Mouse (Mus musculus) limb, embryonic 14.5 days (tissue): Measurements from ENCODE around the gene Ripor2. TPM values are rescaled to one million over a fixed set of nuclear protein-coding genes. Genes with fewer than 3 reads are reported as not detected.

Experiments used
- ATAC-seq: fragments of 200-750 bp; cut with Nextera tagmentation; 2 replicates; pipeline ENCODE4 v1.8.0; 2017; ENCODE audit warnings: low read depth, moderate number of reproducible peaks, moderate TSS enrichment; ENCODE audit not compliant: low FRiP score
- DNase-seq: peaks from one replicate; pipeline ENCODE4 v3.0.0-alpha.2; 2015; ENCODE audit warnings: low spot score
- H3K27ac ChIP-seq: fragments of 300-500 bp; sonication (generic); replicated peaks from 2 replicates; pipeline ENCODE4 v1.5.1; 2014; ENCODE audit warnings: low read depth, mild to moderate bottlenecking, low read length, moderate library complexity, mixed read lengths
- H3K27me3 ChIP-seq: fragments of 300-500 bp; sonication (generic); 2 replicates; pipeline ENCODE4 v1.6.1; 2014; ENCODE audit warnings: low read length, mixed read lengths; ENCODE audit not compliant: control insufficient read depth, insufficient read depth
- H3K36me3 ChIP-seq: fragments of 300-500 bp; sonication (generic); 2 replicates; pipeline ENCODE4 v1.6.1; 2014; ENCODE audit warnings: mild to moderate bottlenecking, low read length, moderate library complexity, mixed read lengths; ENCODE audit not compliant: control insufficient read depth, insufficient read depth
- H3K4me1 ChIP-seq: fragments of 300-500 bp; sonication (generic); 2 replicates; pipeline ENCODE4 v1.6.1; 2014; ENCODE audit warnings: antibody characterized with exemption, low read length, mixed read lengths; ENCODE audit not compliant: control insufficient read depth, insufficient read depth
- H3K4me2 ChIP-seq: fragments of 300-500 bp; sonication (generic); replicated peaks from 2 replicates; pipeline ENCODE4 v1.6.1; 2014; ENCODE audit warnings: low read depth, mild to moderate bottlenecking, low read length, moderate library complexity; ENCODE audit not compliant: severe bottlenecking
- H3K4me3 ChIP-seq: fragments of 300-500 bp; sonication (generic); replicated peaks from 2 replicates; pipeline ENCODE4 v1.5.1; 2014; ENCODE audit warnings: low read length
- H3K9ac ChIP-seq: fragments of 300-500 bp; sonication (generic); 2 replicates; pipeline ENCODE4 v1.6.1; 2014; ENCODE audit warnings: mild to moderate bottlenecking, low read depth, low read length, moderate library complexity; ENCODE audit not compliant: severe bottlenecking
- H3K9me3 ChIP-seq: fragments of 300-500 bp; sonication (generic); 2 replicates; pipeline ENCODE4 v1.6.1; 2016; ENCODE audit warnings: low read length; ENCODE audit not compliant: control insufficient read depth
- POLR2A ChIP-seq: fragments of 200-500 bp; IDR thresholded peaks from 2 replicates; pipeline ENCODE4 v1.8.0; 2012; ENCODE audit warnings: inconsistent platforms, mild to moderate bottlenecking, moderate library complexity, borderline replicate concordance; ENCODE audit not compliant: insufficient read depth, insufficient read length; ENCODE audit errors: extremely low read depth
- WGBS: fragments of 180-500 bp; shearing (Covaris S2); extraction: QIAGEN DNeasy Blood & Tissue Kit; methylation state at CpG from one replicate; pipeline ENCODE4 v1.1.7; 2014; 5-methylcytosine and 5-hydroxymethylcytosine counted together
- polyA plus RNA-seq, 2 experiments: library from polyadenylated mRNA; depleted of rRNA in 1 of 2; stranded (reverse) in 1 of 2; unstranded in 1 of 2; fragments of >200 nt; fragmentation: Nextera tagmentation in 1 of 2; extraction: Ambion mirVana in 1 of 2; gene quantifications; 2 replicates each; pipeline versions ENCODE4 v1.2.1 to v1.2.3; 2012 to 2014

The Ripor2 gene
- polyA plus RNA-seq, 2 experiments, result 5.1 TPM

GRCm38 (mm10) chr13:24693312-24693711, 111.3 kb downstream of the Ripor2 start:
- Histone ChIP-seq H3K36me3 (no peaks in the 10 kb centered on the region), H3K9me3 (no peaks in the 10 kb centered on the region), H3K4me1 (no peaks in the 10 kb centered on the region), H3K9ac (no peak overlapping the region), H3K4me3 (no peak overlapping the region), H3K27me3 (no peaks in the 10 kb centered on the region), H3K4me2 (no peak overlapping the region), H3K27ac (no peak overlapping the region)
- WGBS, result 89% methylated on average over 7 of the region's 7 CpGs
- TF ChIP-seq POLR2A, result no peak
- no peak for ATAC-seq
- no peak for DNase-seq

GRCm38 (mm10) chr13:24698746-24699145, 116.8 kb downstream of the Ripor2 start:
- ATAC-seq, result no peak
- no peak for TF ChIP-seq POLR2A
- H3K4me2 ChIP-seq, result no peak overlapping the region
- H3K27me3 ChIP-seq, result no peaks in the 10 kb centered on the region
- H3K36me3 ChIP-seq, result no peaks in the 10 kb centered on the region
- H3K4me1 ChIP-seq, result no peaks in the 10 kb centered on the region
- no peak for DNase-seq
- H3K4me3 ChIP-seq, result no peak overlapping the region
- H3K27ac ChIP-seq, result no peak overlapping the region
- no peak overlapping the region for H3K9ac ChIP-seq
- WGBS, result 92% methylated on average over 4 of the region's 4 CpGs
- H3K9me3 ChIP-seq, result no peaks in the 10 kb centered on the region

- no peak for TF ChIP-seq POLR2A
- no peak overlapping the region for H3K27ac ChIP-seq
- H3K4me2 ChIP-seq, result no peak overlapping the region
- H3K4me3 ChIP-seq, result no peak overlapping the region
- no peak for DNase-seq
- WGBS, result 72% methylated on average over 5 of the region's 5 CpGs
- no peak for ATAC-seq
- H3K36me3 ChIP-seq, result no peaks in the 10 kb centered on the region
- no peaks in the 10 kb centered on the region for H3K9me3 ChIP-seq
- no peak overlapping the region for H3K9ac ChIP-seq
- no peaks in the 10 kb centered on the region for H3K27me3 ChIP-seq
- no peaks in the 10 kb centered on the region for H3K4me1 ChIP-seq
Measured at GRCm38 (mm10) chr13:24702128-24702527, 120.1 kb downstream of the Ripor2 start.

- no peak overlapping the region for H3K27ac ChIP-seq
- 71% methylated on average over 12 of the region's 12 CpGs for WGBS
- H3K27me3 ChIP-seq, result no peaks in the 10 kb centered on the region
- no peak overlapping the region for H3K4me2 ChIP-seq
- no peak overlapping the region for H3K4me3 ChIP-seq
- H3K4me1 ChIP-seq, result no peaks in the 10 kb centered on the region
- no peak overlapping the region for H3K9ac ChIP-seq
- no peak for DNase-seq
- no peak for ATAC-seq
- no peaks in the 10 kb centered on the region for H3K36me3 ChIP-seq
- H3K9me3 ChIP-seq, result no peaks in the 10 kb centered on the region
- no peak for TF ChIP-seq POLR2A
Measured at GRCm38 (mm10) chr13:24709656-24710396, 127.8 kb downstream of the Ripor2 start.

GRCm38 (mm10) chr13:24710968-24711367, 129.0 kb downstream of the Ripor2 start:
- WGBS, result 51% methylated on average over 7 of the region's 7 CpGs

GRCm38 (mm10) chr13:24712581-24713130, 130.7 kb downstream of the Ripor2 start:
- no peak overlapping the region for H3K4me3 ChIP-seq
- ATAC-seq, result no peak
- no peaks in the 10 kb centered on the region for H3K4me1 ChIP-seq
- 70% methylated on average over 7 of the region's 7 CpGs for WGBS
- no peaks in the 10 kb centered on the region for H3K36me3 ChIP-seq
- H3K27ac ChIP-seq, result no peak overlapping the region
- no peaks in the 10 kb centered on the region for H3K9me3 ChIP-seq
- no peak for DNase-seq
- H3K27me3 ChIP-seq, result no peaks in the 10 kb centered on the region
- H3K4me2 ChIP-seq, result no peak overlapping the region
- no peak for TF ChIP-seq POLR2A
- no peak overlapping the region for H3K9ac ChIP-seq

More at GRCm38 (mm10) chr13:24710968-24711367, 129.0 kb downstream of the Ripor2 start:
- H3K36me3 ChIP-seq, result no peaks in the 10 kb centered on the region
- no peaks in the 10 kb centered on the region for H3K4me1 ChIP-seq
- H3K9ac ChIP-seq, result no peak overlapping the region
- H3K27me3 ChIP-seq, result no peaks in the 10 kb centered on the region
- no peak overlapping the region for H3K4me3 ChIP-seq
- ATAC-seq (no peak), DNase-seq (no peak)
- no peak for TF ChIP-seq POLR2A
- H3K27ac ChIP-seq, result no peak overlapping the region
- H3K9me3 ChIP-seq, result no peaks in the 10 kb centered on the region
- H3K4me2 ChIP-seq, result no peak overlapping the region
